Comparison of ENCODE assay signal across 18 mouse cellular contexts in genomic region chr19:17137656-17138055, GRCm38 (mm10).
DNase-seq lines count a peak whose midpoint lies in the region; ATAC-seq and TF ChIP-seq lines count a peak whose summit lies in the region.
"Had no signal": no experiment of that assay in that cellular context is flagged by ENCODE, and none has a peak within 500 bp of the region (broad histone marks: within the 10 kb centered on the region; RNA-seq: fewer than 3 reads in every experiment).

No protein-coding gene starts in this region.

- WGBS in forebrain, embryonic 13.5 days: 26% methylated on average over 2 of the region's 2 CpGs
- WGBS in forebrain, embryonic 11.5 days: 36% methylated on average over 1 of the region's 2 CpGs
- WGBS in neural tube, embryonic 12.5 days: 48% methylated on average over 2 of the region's 2 CpGs
- 28% methylated on average over 1 of the region's 2 CpGs for WGBS in liver, postnatal 0 days (ENCODE audit: insufficient replicate concordance)

- no peak overlapping the region for H3K27ac ChIP-seq in forebrain, embryonic 13.5 days
- H3K27ac ChIP-seq in forebrain, embryonic 11.5 days (ENCODE audit: low read depth, low read length): no peak overlapping the region
- no peak overlapping the region for H3K27ac ChIP-seq in neural tube, embryonic 12.5 days
- no peak overlapping the region for H3K27ac ChIP-seq in liver, postnatal 0 days (ENCODE audit: low read depth)
- H3K27ac ChIP-seq: embryonic facial prominence, embryonic 12.5 days; heart, embryonic 15.5 days; stomach, postnatal 0 days had no signal

- TF ChIP-seq EP300 in liver, postnatal 0 days (IDR thresholded peaks at IDR 0.05; ENCODE audit: low read depth): no peak

- peak overlapping the region; percentile 69 for H3K4me2 ChIP-seq in forebrain, embryonic 13.5 days
- no peak overlapping the region for H3K4me2 ChIP-seq in forebrain, embryonic 11.5 days (ENCODE audit: low read depth, low read length, severe bottlenecking)
- peak overlapping the region; percentile 69 for H3K4me2 ChIP-seq in neural tube, embryonic 12.5 days (replicated peaks)
- H3K4me2 ChIP-seq in liver, postnatal 0 days (ENCODE audit: low read depth, low read length): peak overlapping the region; percentile 67

- H3K9ac ChIP-seq in forebrain, embryonic 13.5 days: no peak overlapping the region
- no peak overlapping the region for H3K9ac ChIP-seq in forebrain, embryonic 11.5 days (ENCODE audit: low read length)
- H3K9ac ChIP-seq in neural tube, embryonic 12.5 days: no peak overlapping the region
- no peak overlapping the region for H3K9ac ChIP-seq in liver, postnatal 0 days (replicated peaks)

- H3K9me3 ChIP-seq in forebrain, embryonic 13.5 days (replicated peaks): no peaks in the 10 kb centered on the region
- no peaks in the 10 kb centered on the region for H3K9me3 ChIP-seq in forebrain, embryonic 11.5 days (ENCODE audit: control insufficient read depth, low read length)
- H3K9me3 ChIP-seq in neural tube, embryonic 12.5 days: no peaks in the 10 kb centered on the region
- no peaks in the 10 kb centered on the region for H3K9me3 ChIP-seq in liver, postnatal 0 days (ENCODE audit: low read length)
- H3K9me3 ChIP-seq: embryonic facial prominence, embryonic 12.5 days; G1E; heart, embryonic 15.5 days had no signal

- no peaks in the 10 kb centered on the region for H3K27me3 ChIP-seq in forebrain, embryonic 13.5 days
- peaks cover 3% of the 10 kb centered on the region; the same call in 1 of the 2 replicates for H3K27me3 ChIP-seq in forebrain, embryonic 11.5 days (ENCODE audit: control insufficient read depth, insufficient read depth, low read length)
- no peaks in the 10 kb centered on the region for H3K27me3 ChIP-seq in neural tube, embryonic 12.5 days (replicated peaks)
- peaks cover 7% of the 10 kb centered on the region; the same call in 1 of the 2 replicates for H3K27me3 ChIP-seq in liver, postnatal 0 days (ENCODE audit: insufficient read depth, low read length)

- no peak for ATAC-seq in forebrain, embryonic 13.5 days
- no peak for ATAC-seq in forebrain, embryonic 11.5 days (replicated peaks; ENCODE audit: low FRiP score)
- ATAC-seq in neural tube, embryonic 12.5 days (ENCODE audit: low FRiP score, low read depth): no peak
- no peak for ATAC-seq in liver, postnatal 0 days

- no peak overlapping the region for H3K4me3 ChIP-seq in forebrain, embryonic 13.5 days
- no peak overlapping the region for H3K4me3 ChIP-seq in forebrain, embryonic 11.5 days (ENCODE audit: low read depth, low read length)
- no peak overlapping the region for H3K4me3 ChIP-seq in neural tube, embryonic 12.5 days
- H3K4me3 ChIP-seq in liver, postnatal 0 days (ENCODE audit: low read depth, low read length): no peak overlapping the region

- no peaks in the 10 kb centered on the region for H3K4me1 ChIP-seq in forebrain, embryonic 13.5 days
- no peaks in the 10 kb centered on the region for H3K4me1 ChIP-seq in forebrain, embryonic 11.5 days (replicated peaks; ENCODE audit: control insufficient read depth, insufficient read depth, low read length)
- H3K4me1 ChIP-seq in neural tube, embryonic 12.5 days: peaks cover 4% of the 10 kb centered on the region; the same call in 1 of the 2 replicates
- no peaks in the 10 kb centered on the region; the same call in 1 of the 2 replicates for H3K4me1 ChIP-seq in liver, postnatal 0 days (ENCODE audit: insufficient read depth)
- H3K4me1 ChIP-seq: embryonic facial prominence, embryonic 12.5 days had no signal

- no peak for DNase-seq in forebrain, embryonic 11.5 days (ENCODE audit: low spot score)
- no peak for DNase-seq in neural tube, embryonic 10.5 days (ENCODE audit: extremely low spot score, low spot score)
- DNase-seq in liver, postnatal 0 days: no peak
- DNase-seq in thymus, postnatal 4 days: no peak
- DNase-seq in adrenal gland, postnatal 36 days: no peak
- no peak for DNase-seq in right cerebral cortex, postnatal 36 days (ENCODE audit: low spot score in 2 of 2)
- DNase-seq: adrenal gland, postnatal 10 days; gastrocnemius, postnatal 25 days; kidney, postnatal 10 days; lung, adult 2 months; retina, postnatal 1 day; spleen, adult 18-20 months had no signal

- no peak for TF ChIP-seq CTCF in liver, postnatal 0 days (IDR thresholded peaks at IDR 0.05; ENCODE audit: low read depth)

- H3K36me3 ChIP-seq in forebrain, embryonic 13.5 days (ENCODE audit: poor library complexity, severe bottlenecking): no peaks in the 10 kb centered on the region
- no peaks in the 10 kb centered on the region for H3K36me3 ChIP-seq in forebrain, embryonic 11.5 days (ENCODE audit: control insufficient read depth, insufficient read depth, low read length)
- H3K36me3 ChIP-seq in neural tube, embryonic 12.5 days: no peaks in the 10 kb centered on the region
- no peaks in the 10 kb centered on the region for H3K36me3 ChIP-seq in liver, postnatal 0 days (replicated peaks; ENCODE audit: insufficient read depth, low read length)
- H3K36me3 ChIP-seq: embryonic facial prominence, embryonic 12.5 days; G1E; heart, embryonic 15.5 days had no signal
